Comparison of ENCODE assay signal across 8 mouse cellular contexts in genomic region chr7:25620101-25620500, GRCm38 (mm10). TPM values are rescaled to one million over a fixed set of nuclear protein-coding genes. Genes with fewer than 3 reads are reported as not detected.
A peak's percentile ranks its signal among the peaks of the same experiment; 100 is the strongest.
DNase-seq lines count a peak whose midpoint lies in the region; ATAC-seq and TF ChIP-seq lines count a peak whose summit lies in the region.

No protein-coding gene starts in this region.

- intact Hi-C loops in heart, postnatal 14 days (cut with DNase I) = no loop called here

- H3K4me2 ChIP-seq in limb, embryonic 11.5 days (ENCODE audit: low read depth, severe bottlenecking) = peak overlapping the region; percentile 50
- peak overlapping the region; percentile 75 for H3K4me2 ChIP-seq in stomach, postnatal 0 days (replicated peaks; ENCODE audit: low read depth)

- 89% methylated on average over 5 of the region's 5 CpGs for WGBS in limb, embryonic 11.5 days
- 92% methylated on average over 5 of the region's 5 CpGs for WGBS in stomach, postnatal 0 days

- H3K9me3 ChIP-seq in limb, embryonic 11.5 days (ENCODE audit: control insufficient read depth, low read length) = no peaks in the 10 kb centered on the region
- H3K9me3 ChIP-seq in stomach, postnatal 0 days (ENCODE audit: control insufficient read depth, low read length) = no peaks in the 10 kb centered on the region

- H3K27ac ChIP-seq in limb, embryonic 11.5 days (replicated peaks; ENCODE audit: low read depth, low read length) = no peak overlapping the region
- no peak overlapping the region for H3K27ac ChIP-seq in stomach, postnatal 0 days (replicated peaks)

- H3K4me3 ChIP-seq in limb, embryonic 11.5 days (ENCODE audit: low read depth, low read length) = peak overlapping the region; percentile 52; the same call in 1 of the 2 replicates
- peak overlapping the region; percentile 55 for H3K4me3 ChIP-seq in stomach, postnatal 0 days (ENCODE audit: low read depth, low read length)

- ATAC-seq in limb, embryonic 11.5 days (ENCODE audit: insufficient number of reproducible peaks, low FRiP score, low TSS enrichment, low read depth) = no peak
- ATAC-seq in stomach, postnatal 0 days (ENCODE audit: low FRiP score, low TSS enrichment) = no peak
- ATAC-seq in monocyte, adult 5-6 weeks (replicated peaks; ENCODE audit: insufficient number of reproducible peaks, low FRiP score, low TSS enrichment, poor library complexity, severe bottlenecking) = no peak
- ATAC-seq in CD4-positive, CD25-positive, alpha-beta regulatory T cell, adult 4 months = no peak

- H3K36me3 ChIP-seq in limb, embryonic 11.5 days (ENCODE audit: control insufficient read depth, insufficient read depth, low read length) = 0 out of 2 replicates have a peak, but pooled peaks cover 3% of the 10 kb centered on the region
- no peaks in the 10 kb centered on the region; the same call in 1 of the 2 replicates for H3K36me3 ChIP-seq in stomach, postnatal 0 days (ENCODE audit: control insufficient read depth, insufficient read depth, low read length)

- TF ChIP-seq CTCF in stomach, postnatal 0 days (IDR thresholded peaks at IDR 0.05; ENCODE audit: low read depth) = no peak

- H3K27me3 ChIP-seq in limb, embryonic 11.5 days (ENCODE audit: control insufficient read depth, insufficient read depth, low read length) = no peaks in the 10 kb centered on the region
- H3K27me3 ChIP-seq in stomach, postnatal 0 days (ENCODE audit: control insufficient read depth, insufficient read depth, low read length) = no peaks in the 10 kb centered on the region

- DNase-seq in heart, adult 11 months = peak; percentile 84
- DNase-seq in heart, postnatal 14 days = no peak
- DNase-seq in thymus, postnatal 36 days = peak; percentile 1 to 7
- DNase-seq in thymus, postnatal 0 days (ENCODE audit: low spot score) = no peak
- DNase-seq in limb, embryonic 11.5 days (ENCODE audit: low spot score) = no peak
- DNase-seq in stomach, postnatal 0 days (ENCODE audit: low spot score) = peak; percentile 10

- no peak for TF ChIP-seq EP300 in stomach, postnatal 0 days (optimal IDR thresholded peaks at IDR 0.05)

- H3K9ac ChIP-seq in limb, embryonic 11.5 days (ENCODE audit: low read length) = no peak overlapping the region
- H3K9ac ChIP-seq in stomach, postnatal 0 days (ENCODE audit: low read length) = no peak overlapping the region; the same call in 1 of the 2 replicates

- H3K4me1 ChIP-seq in limb, embryonic 11.5 days (ENCODE audit: control insufficient read depth, insufficient read depth, low read length) = 0 out of 2 replicates have a peak, but pooled peaks cover 3% of the 10 kb centered on the region
- H3K4me1 ChIP-seq in stomach, postnatal 0 days (replicated peaks; ENCODE audit: control insufficient read depth, insufficient read depth) = no peaks in the 10 kb centered on the region

RNA-seq across cellular contexts. Expression of gene Dmac2, which starts 0.9 kb away (rescaled TPM):
- total RNA-seq in heart, postnatal 14 days (2021) = 10 to 100 TPM; 55.5 to 60.6 TPM
- polyA plus RNA-seq in thymus, postnatal 0 days (2015; fragmentation: Nextera tagmentation; extraction: Ambion mirVana) = 36.2 and 40.3 TPM in 2 replicates
- 35.8 and 36.9 TPM in 2 replicates for polyA plus RNA-seq in limb, embryonic 11.5 days (2014; fragmentation: Nextera tagmentation; extraction: Ambion mirVana)
- polyA plus RNA-seq in stomach, postnatal 0 days (2015; fragmentation: Nextera tagmentation; extraction: Ambion mirVana) = 25.4 and 29.2 TPM in 2 replicates
- total RNA-seq in monocyte, adult 5-6 weeks (2017) = 37.9 to 60.2 TPM (median 48.5 TPM) in 3 replicates
- 10 to 100 TPM; 44.2 to 66.2 TPM for polyA plus RNA-seq in CD4-positive, CD25-positive, alpha-beta regulatory T cell, adult 4 months (2017; shearing (Covaris generic))

RNA-seq across cellular contexts. Expression of gene Erich4, which starts 4.4 kb away (rescaled TPM):
- under 1 TPM in 1 of 2 experiments, not detected in 1; 0.53 TPM for total RNA-seq in heart, postnatal 14 days (2021)
- polyA plus RNA-seq in thymus, postnatal 0 days (2015; fragmentation: Nextera tagmentation; extraction: Ambion mirVana) = not detected in 2 replicates
- not detected in 2 replicates for polyA plus RNA-seq in limb, embryonic 11.5 days (2014; fragmentation: Nextera tagmentation; extraction: Ambion mirVana)
- 0.22 TPM in 1 of 2 replicates, not detected in the other for polyA plus RNA-seq in stomach, postnatal 0 days (2015; fragmentation: Nextera tagmentation; extraction: Ambion mirVana)
- not detected in 3 replicates for total RNA-seq in monocyte, adult 5-6 weeks (2017)
- polyA plus RNA-seq in CD4-positive, CD25-positive, alpha-beta regulatory T cell, adult 4 months (2017; shearing (Covaris generic)) = not detected

RNA-seq across cellular contexts. Expression of gene B3gnt8, which starts 6.4 kb away (rescaled TPM):
- 1 to 10 TPM; 4.9 to 5.8 TPM for total RNA-seq in heart, postnatal 14 days (2021)
- polyA plus RNA-seq in thymus, postnatal 0 days (2015; fragmentation: Nextera tagmentation; extraction: Ambion mirVana) = 13.1 and 13.4 TPM in 2 replicates
- 0.87 and 1.2 TPM in 2 replicates for polyA plus RNA-seq in limb, embryonic 11.5 days (2014; fragmentation: Nextera tagmentation; extraction: Ambion mirVana)
- 5.8 and 6.5 TPM in 2 replicates for polyA plus RNA-seq in stomach, postnatal 0 days (2015; fragmentation: Nextera tagmentation; extraction: Ambion mirVana)
- total RNA-seq in monocyte, adult 5-6 weeks (2017) = 3.4 to 9.2 TPM (median 5.4 TPM) in 3 replicates
- under 1 TPM; 0.27 to 0.81 TPM for polyA plus RNA-seq in CD4-positive, CD25-positive, alpha-beta regulatory T cell, adult 4 months (2017; shearing (Covaris generic))

RNA-seq across cellular contexts. Expression of gene Bckdha, which starts 38.7 kb away (rescaled TPM):
- 100 to 1,000 TPM; 132 to 146 TPM for total RNA-seq in heart, postnatal 14 days (2021)
- 63.8 and 69.1 TPM in 2 replicates for polyA plus RNA-seq in thymus, postnatal 0 days (2015; fragmentation: Nextera tagmentation; extraction: Ambion mirVana)
- 49.3 and 54.7 TPM in 2 replicates for polyA plus RNA-seq in limb, embryonic 11.5 days (2014; fragmentation: Nextera tagmentation; extraction: Ambion mirVana)
- 63.8 and 70.3 TPM in 2 replicates for polyA plus RNA-seq in stomach, postnatal 0 days (2015; fragmentation: Nextera tagmentation; extraction: Ambion mirVana)
- 21.4 to 28.0 TPM (median 26.7 TPM) in 3 replicates for total RNA-seq in monocyte, adult 5-6 weeks (2017)
- 10 to 100 TPM; 16.6 to 27.7 TPM for polyA plus RNA-seq in CD4-positive, CD25-positive, alpha-beta regulatory T cell, adult 4 months (2017; shearing (Covaris generic))

RNA-seq across cellular contexts. Expression of gene Exosc5, which starts 38.9 kb away (rescaled TPM):
- 10 to 100 TPM; 16.9 to 17.2 TPM for total RNA-seq in heart, postnatal 14 days (2021)
- polyA plus RNA-seq in thymus, postnatal 0 days (2015; fragmentation: Nextera tagmentation; extraction: Ambion mirVana) = 146 and 147 TPM in 2 replicates
- polyA plus RNA-seq in limb, embryonic 11.5 days (2014; fragmentation: Nextera tagmentation; extraction: Ambion mirVana) = 70.0 and 73.8 TPM in 2 replicates
- polyA plus RNA-seq in stomach, postnatal 0 days (2015; fragmentation: Nextera tagmentation; extraction: Ambion mirVana) = 63.8 and 65.1 TPM in 2 replicates
- 20.9 to 26.6 TPM (median 23.0 TPM) in 3 replicates for total RNA-seq in monocyte, adult 5-6 weeks (2017)
- 100 to 1,000 TPM in 1 of 2 experiments, 10 to 100 TPM in 1; 97.0 to 157 TPM for polyA plus RNA-seq in CD4-positive, CD25-positive, alpha-beta regulatory T cell, adult 4 months (2017; shearing (Covaris generic))

Comparison
In these comparisons a context has a peak if more than half of its experiments do, and no peak if none do; other contexts are left out.
1. DNase-seq: peak in heart, adult 11 months (single experiment), thymus, postnatal 36 days (2 of 2) and stomach, postnatal 0 days (single experiment); none in heart, postnatal 14 days (0 of 2), thymus, postnatal 0 days (single experiment) and limb, embryonic 11.5 days (single experiment).